Mouse (Mus musculus) liver, embryonic 14.5 days (tissue): ENCODE results near the gene Taar7a. TPM values are rescaled to one million over a fixed set of nuclear protein-coding genes. Genes with fewer than 3 reads are reported as not detected.

Experiments
- ATAC-seq: fragments of 200-750 bp; cut with Nextera tagmentation; 2 replicates; pipeline ENCODE4 v1.8.0; 2017; ENCODE audit warnings: moderate number of reproducible peaks, mild to moderate bottlenecking, moderate library complexity; ENCODE audit not compliant: insufficient read depth
- DNase-seq, 3 experiments: peaks; one replicate each; pipeline ENCODE4 v3.0.0-alpha.2; 2012 to 2013; ENCODE audit warnings: low read depth in 3 of 3, low spot score in 3 of 3
- H3K27ac ChIP-seq: fragments of 300-500 bp; sonication (generic); 2 replicates; pipeline ENCODE4 v1.5.1; 2014; ENCODE audit warnings: moderate library complexity, mild to moderate bottlenecking, control low read depth, inconsistent platforms
- H3K27me3 ChIP-seq: fragments of 300-500 bp; sonication (generic); 2 replicates; pipeline ENCODE4 v1.6.1; 2014; ENCODE audit warnings: mild to moderate bottlenecking, low read length, moderate library complexity; ENCODE audit not compliant: control insufficient read depth, insufficient read depth
- H3K36me3 ChIP-seq: fragments of 300-500 bp; sonication (generic); replicated peaks from 2 replicates; pipeline ENCODE4 v1.6.1; 2014; ENCODE audit warnings: low read depth; ENCODE audit not compliant: control insufficient read depth, insufficient read depth
- H3K4me1 ChIP-seq, 2 experiments: fragments of 200-500 bp in 1 of 2; fragments of 300-500 bp in 1 of 2; sonication (generic) in 1 of 2; replicated peaks; 2 replicates each; pipeline ENCODE4 v1.6.1; 2012 to 2014; ENCODE audit warnings: antibody characterized with exemption in 1 of 2, inconsistent platforms in 1 of 2, low read length in 1 of 2; ENCODE audit not compliant: control insufficient read depth in 2 of 2, insufficient read depth in 2 of 2
- H3K4me2 ChIP-seq: fragments of 300-500 bp; sonication (generic); 2 replicates; pipeline ENCODE4 v1.6.1; 2014; ENCODE audit warnings: low read depth, mild to moderate bottlenecking, control low read depth, moderate library complexity
- H3K4me3 ChIP-seq, 2 experiments: fragments of 200-500 bp in 1 of 2; fragments of 300-500 bp in 1 of 2; sonication (generic) in 1 of 2; 2 replicates each; pipeline ENCODE4 v1.5.1; 2012 to 2014; ENCODE audit warnings: low read depth in 2 of 2, low read length in 2 of 2, mild to moderate bottlenecking in 2 of 2, control low read depth in 1 of 2, inconsistent platforms in 1 of 2, moderate library complexity in 1 of 2; ENCODE audit not compliant: insufficient read depth in 1 of 2
- H3K9ac ChIP-seq: fragments of 300-500 bp; sonication (generic); replicated peaks from 2 replicates; pipeline ENCODE4 v1.6.1; 2014; ENCODE audit warnings: mild to moderate bottlenecking, control low read depth, moderate library complexity
- H3K9me3 ChIP-seq: fragments of 300-500 bp; sonication (generic); 2 replicates; pipeline ENCODE4 v1.6.1; 2016; ENCODE audit warnings: low read length, mixed read lengths; ENCODE audit not compliant: control insufficient read depth
- CTCF ChIP-seq: IDR thresholded peaks from 2 replicates; pipeline ENCODE4 v1.5.1; 2016; ENCODE audit warnings: antibody characterized with exemption, low read depth, control low read depth
- EP300 ChIP-seq: IDR thresholded peaks from 2 replicates; pipeline ENCODE4 v1.6.1; 2016; ENCODE audit warnings: antibody characterized with exemption, low read depth
- WGBS: fragments of 180-500 bp; shearing (Covaris S2); extraction: QIAGEN DNeasy Blood & Tissue Kit; methylation state at CpG from one replicate; pipeline ENCODE4 v1.1.7; 2014; ENCODE audit not compliant: insufficient replicate concordance; 5-methylcytosine and 5-hydroxymethylcytosine counted together
- polyA plus RNA-seq, 2 experiments: library from polyadenylated mRNA; depleted of rRNA in 1 of 2; stranded (reverse) in 1 of 2; unstranded in 1 of 2; fragments of >200 nt; fragmentation: Nextera tagmentation in 1 of 2; extraction: Ambion mirVana in 1 of 2; gene quantifications; 2 replicates each; pipeline versions ENCODE4 v1.2.1 to v1.2.3; 2012 to 2014

Gene Taar7a
- polyA plus RNA-seq (2012; rRNA removed) (not detected in 2 replicates), polyA plus RNA-seq (2014; fragmentation: Nextera tagmentation; extraction: Ambion mirVana) (not detected in 2 replicates)

DNA sequence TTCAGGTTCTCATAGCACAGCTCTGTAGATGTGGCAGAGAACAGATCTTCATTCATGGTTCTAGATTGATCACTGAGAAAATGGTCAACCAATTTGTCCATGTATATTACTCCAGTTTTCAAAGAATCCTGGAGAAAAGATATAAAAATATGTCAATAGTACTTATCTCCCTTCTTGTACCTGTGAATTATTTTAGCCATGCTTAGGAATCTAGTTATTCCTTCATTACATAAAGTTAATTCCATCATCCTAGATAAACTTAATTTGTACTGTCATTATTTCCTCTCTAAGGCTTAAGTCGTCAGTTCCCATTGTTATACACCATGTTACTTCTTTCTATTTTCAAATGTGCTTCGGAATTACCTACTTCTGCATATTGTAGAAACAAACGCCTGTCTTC lies at the start of gene Taar7a:
Taar7a (minus strand) TSS at position 101 of the 400 bp plus-strand sequence.
- DNase-seq (no peak), ATAC-seq (no peak)
- Histone ChIP-seq H3K9ac (no peak within 1 kb of the TSS), H3K4me2 (no peak within 1 kb of the TSS), H3K27me3 (no peaks in the 10 kb centered on the region), H3K4me1 (no peaks in the 10 kb centered on the region), H3K4me3 (no peak within 1 kb of the TSS), H3K36me3 (no peaks in the 10 kb centered on the region), H3K27ac (no peak within 1 kb of the TSS), H3K9me3 (no peaks in the 10 kb centered on the region)
- 59% methylated on average over 3 of the region's 3 CpGs for WGBS
- no peak for TF ChIP-seq EP300
- TF ChIP-seq CTCF = no peak

DNA sequence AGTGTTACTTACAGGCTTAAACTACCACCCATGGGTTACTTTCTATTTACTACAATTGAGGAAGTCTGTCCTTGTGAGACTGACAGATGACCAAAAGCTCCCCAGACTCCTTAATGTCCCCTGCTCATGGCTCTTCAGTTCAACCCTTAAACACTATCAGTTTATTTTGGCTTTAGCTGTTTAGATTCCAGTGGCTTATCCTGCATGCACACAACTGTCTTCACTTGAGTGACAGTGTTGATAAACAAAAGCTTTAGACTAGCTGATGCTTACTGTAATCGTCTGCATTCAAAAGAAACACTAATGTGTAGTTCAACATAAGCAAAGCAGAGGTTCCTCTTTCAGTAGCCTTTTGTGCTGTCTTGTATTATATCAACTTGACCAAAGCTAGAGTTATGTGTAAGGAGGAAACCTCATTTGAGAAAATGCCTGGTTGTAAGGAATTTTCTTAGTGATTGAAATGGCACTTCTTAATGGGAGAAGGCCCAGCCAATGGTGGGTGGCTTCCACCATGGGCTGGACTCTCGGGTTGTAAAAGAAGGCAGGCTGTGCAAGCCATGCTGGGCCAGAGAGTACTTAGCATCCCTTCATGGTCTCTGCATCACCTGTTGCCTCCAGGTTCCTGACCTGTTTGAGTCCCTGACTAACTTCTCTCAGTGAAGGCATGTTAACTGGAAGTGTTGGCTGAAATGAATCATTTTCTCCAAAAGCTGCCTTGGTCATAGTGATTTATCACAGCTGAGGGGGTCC lies 47.0 kb upstream of the Taar7a start:
- Histone ChIP-seq H3K9ac (no peak overlapping the region), H3K27me3 (no peaks in the 10 kb centered on the region), H3K4me2 (peak overlapping the region; percentile 8; the same call in 1 of the 2 replicates), H3K4me3 (no peak overlapping the region), H3K4me1 (peaks cover 3 to 11% of the 10 kb centered on the region in 2 experiments; a peak in 3 of 4 replicates), H3K36me3 (no peaks in the 10 kb centered on the region), H3K27ac (no peak overlapping the region; the same call in 1 of the 2 replicates), H3K9me3 (no peaks in the 10 kb centered on the region)
- DNase-seq (peak in 2 of 3 experiments; percentile 26 to 34), ATAC-seq (peak; percentile 89)
- TF ChIP-seq CTCF (no peak), EP300 (peak; percentile 74)
- WGBS = 36% methylated on average over 2 of the region's 2 CpGs

DNA sequence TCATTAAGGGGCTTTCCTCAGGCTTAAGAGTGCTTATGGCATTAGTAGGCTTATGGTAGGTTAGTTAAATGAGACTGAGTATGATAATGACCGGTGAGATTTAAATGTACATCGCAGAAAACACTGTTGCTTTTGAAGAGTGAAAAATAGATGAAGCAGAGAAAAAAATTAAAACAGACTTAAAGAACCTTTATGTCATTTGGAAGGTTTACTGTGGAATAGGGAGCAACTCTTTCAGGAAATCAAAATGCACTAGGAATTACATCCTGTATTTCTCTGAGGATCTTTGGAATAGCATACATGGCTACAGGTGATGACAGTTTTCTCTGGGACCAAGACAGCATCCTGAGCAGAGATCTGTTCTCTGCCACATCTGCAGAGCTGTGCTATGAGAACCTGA lies 44.0 kb upstream of the Taar7a start, which contains the start of gene Taar7e:
Taar7e (plus strand) TSS at position 301 of the 400 bp plus-strand sequence.
- Histone ChIP-seq H3K9me3 (no peaks in the 10 kb centered on the region), H3K27me3 (no peaks in the 10 kb centered on the region), H3K9ac (no peak within 1 kb of the TSS), H3K36me3 (no peaks in the 10 kb centered on the region), H3K4me2 (no peak within 1 kb of the TSS), H3K4me1 (peaks cover 3 to 11% of the 10 kb centered on the region in 2 experiments; a peak in 3 of 4 replicates), H3K27ac (no peak within 1 kb of the TSS), H3K4me3 (no peak within 1 kb of the TSS)
- WGBS = 78% methylated on average over 2 of the region's 2 CpGs
- DNase-seq = no peak
- no peak for ATAC-seq
- TF ChIP-seq EP300 (no peak), CTCF (no peak)

DNA sequence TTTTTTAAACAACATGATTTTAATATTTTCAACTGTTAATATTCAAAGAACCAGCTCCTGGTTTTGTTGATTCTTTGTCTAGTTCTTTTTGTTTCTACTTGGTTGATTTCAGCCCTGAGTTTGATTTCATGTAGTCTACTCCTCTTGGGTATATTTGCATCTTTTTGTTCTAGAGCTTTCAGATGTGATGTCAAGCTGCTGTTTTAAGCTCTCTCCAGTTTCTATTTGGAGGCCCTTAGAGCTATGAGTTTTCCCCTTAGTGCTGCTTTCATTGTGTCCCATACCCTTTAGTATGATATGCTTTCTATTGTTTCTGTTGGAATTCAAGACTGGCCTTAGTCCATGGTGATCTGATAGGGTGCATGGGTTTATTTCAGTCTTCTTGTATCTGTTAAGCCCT lies 38.1 kb upstream of the Taar7a start:
- TF ChIP-seq EP300 (no peak), CTCF (no peak)
- Histone ChIP-seq H3K4me3 (no peak overlapping the region), H3K27me3 (no peaks in the 10 kb centered on the region), H3K4me1 (no peaks in the 10 kb centered on the region), H3K36me3 (no peaks in the 10 kb centered on the region), H3K4me2 (no peak overlapping the region), H3K9me3 (no peaks in the 10 kb centered on the region), H3K27ac (no peak overlapping the region), H3K9ac (no peak overlapping the region)
- DNase-seq = no peak
- ATAC-seq = no peak

DNA sequence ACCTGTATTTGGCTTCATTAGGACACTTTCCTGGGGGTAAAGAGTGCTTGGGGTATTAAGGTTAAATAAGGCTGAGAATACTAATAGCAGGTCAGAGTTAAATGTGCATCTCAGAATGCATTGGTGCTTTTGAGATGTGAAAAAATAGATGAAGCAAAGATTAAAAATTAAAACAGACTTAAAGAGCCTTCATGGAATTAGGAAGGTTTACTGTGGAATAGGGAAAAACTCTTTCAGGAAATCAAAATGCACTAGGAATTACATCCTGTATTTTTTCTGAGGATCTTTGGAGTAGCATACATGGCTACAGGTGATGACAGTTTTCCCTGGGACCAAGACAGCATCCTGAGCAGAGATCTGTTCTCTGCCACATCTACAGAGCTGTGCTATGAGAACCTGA lies 33.6 kb upstream of the Taar7a start, which contains the start of gene Taar7d:
Taar7d (plus strand) TSS at position 301 of the 400 bp plus-strand sequence.
- Histone ChIP-seq H3K4me2 (no peak within 1 kb of the TSS), H3K36me3 (no peaks in the 10 kb centered on the region), H3K9me3 (no peaks in the 10 kb centered on the region), H3K4me1 (no peaks in the 10 kb centered on the region), H3K4me3 (no peak within 1 kb of the TSS), H3K9ac (no peak within 1 kb of the TSS), H3K27ac (no peak within 1 kb of the TSS), H3K27me3 (no peaks in the 10 kb centered on the region)
- DNase-seq (no peak), ATAC-seq (no peak)
- TF ChIP-seq EP300 (no peak), CTCF (no peak)
